Mouse (Mus musculus): ENCODE measurements around the gene Pex11g.

Gene Pex11g

DNA sequence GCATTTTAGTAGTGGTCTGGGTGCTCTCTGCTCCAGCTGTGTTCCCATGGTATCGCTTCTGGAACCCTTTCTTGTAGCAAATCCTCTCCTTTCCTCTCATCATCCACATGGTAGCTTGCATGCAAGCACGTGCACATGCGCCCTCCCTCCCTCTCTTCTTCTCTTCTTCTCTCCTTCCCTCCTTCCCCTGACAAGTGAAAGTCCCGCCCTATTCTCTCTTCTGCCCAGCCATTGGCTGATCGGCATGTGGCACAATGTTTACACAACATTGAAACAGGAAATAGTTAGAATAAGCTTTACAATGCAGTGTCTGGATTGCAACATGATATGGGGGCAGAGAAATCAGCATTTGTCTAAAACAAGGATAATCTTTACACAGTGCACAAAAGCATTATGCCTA lies 14.1 kb upstream of the Pex11g start:
- no peak for DNase-seq (ENCODE audit: low read depth, low spot score)

DNA sequence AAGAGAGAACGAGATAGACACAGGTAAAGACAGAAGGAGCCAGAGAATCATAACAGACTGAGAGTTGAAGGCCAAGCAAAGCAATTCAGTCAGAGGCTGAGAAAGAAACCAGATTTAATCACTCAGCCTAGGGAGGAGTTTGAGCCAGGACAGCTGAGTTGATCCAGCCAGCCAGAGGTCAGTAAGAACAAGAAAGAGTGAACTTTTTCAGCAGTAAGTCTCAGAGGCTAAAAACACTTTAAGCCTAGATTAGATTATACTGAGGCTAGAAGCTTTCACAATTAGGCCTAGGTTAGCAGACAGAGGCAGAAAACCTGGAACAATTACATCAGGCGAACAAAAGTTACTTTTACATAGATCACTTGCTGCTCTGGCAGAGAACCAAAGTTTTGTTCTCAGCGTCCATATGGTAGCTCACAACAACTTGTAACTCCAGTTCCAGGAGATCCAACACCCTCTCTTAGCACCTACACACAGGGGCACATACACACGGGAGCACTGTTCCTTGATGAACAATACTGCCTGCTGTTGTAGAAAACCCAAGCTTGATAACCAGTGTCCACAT lies 12.8 kb upstream of the Pex11g start:
- DNase-seq (ENCODE audit: low read depth, low spot score): no peak

DNA sequence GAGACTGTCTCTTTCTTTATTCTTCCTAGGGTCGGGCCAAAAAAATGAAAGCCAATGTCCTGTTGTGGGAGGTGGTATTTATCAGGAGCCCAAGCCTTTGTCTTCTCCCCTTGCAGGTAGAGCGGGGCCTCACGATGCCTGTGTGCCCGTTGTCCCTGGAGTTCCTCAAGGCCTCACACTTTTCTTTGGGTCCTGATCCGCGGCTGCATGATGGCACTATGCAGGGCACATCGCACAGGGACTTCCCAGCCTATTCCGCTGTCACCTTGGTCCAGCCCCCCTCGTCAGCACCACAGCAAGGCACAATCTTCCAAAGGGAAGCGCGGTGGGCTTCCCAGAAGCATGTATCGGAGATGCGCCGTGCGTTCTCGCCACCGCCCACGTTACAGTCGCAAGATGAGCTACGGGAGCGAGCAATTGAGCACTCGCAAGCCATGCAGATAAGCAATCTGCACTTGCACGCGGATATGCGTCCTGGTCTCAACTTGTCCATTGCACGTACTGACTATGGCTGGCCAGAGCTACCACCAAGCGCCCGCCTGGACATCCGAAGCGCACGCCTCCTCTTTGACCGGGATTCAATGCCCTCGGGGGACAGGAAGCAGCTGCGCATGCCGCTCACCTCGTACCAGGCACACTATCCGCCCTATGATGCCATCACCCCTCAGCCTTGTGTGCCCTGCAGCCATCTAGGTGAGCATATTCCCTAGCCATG lies 8.4 kb upstream of the Pex11g start:
- no peak for DNase-seq (ENCODE audit: low read depth, low spot score)

DNA sequence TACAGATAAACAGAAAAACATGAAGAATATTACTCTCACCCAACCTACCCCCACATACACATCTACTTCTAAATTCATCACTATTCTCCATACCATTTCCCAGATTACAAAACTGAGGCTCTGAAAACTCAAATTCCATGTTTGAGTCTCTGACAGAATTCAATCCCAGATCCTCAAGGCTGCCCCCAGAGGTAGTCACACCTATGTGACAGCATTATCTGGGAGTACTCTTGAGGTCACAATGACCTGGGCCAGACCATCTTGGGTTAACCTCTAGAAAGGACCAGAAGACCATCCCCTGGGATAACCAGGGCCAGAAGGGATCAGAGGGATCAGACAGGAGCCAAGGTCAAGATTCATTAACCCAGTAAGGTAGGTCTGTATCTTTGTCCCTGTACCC lies 3.1 kb upstream of the Pex11g start, which contains the start of gene Tex45:
Tex45 (plus strand) TSS at position 301 of the 400 bp plus-strand sequence.
- no peak for DNase-seq (ENCODE audit: low read depth, low spot score)

DNA sequence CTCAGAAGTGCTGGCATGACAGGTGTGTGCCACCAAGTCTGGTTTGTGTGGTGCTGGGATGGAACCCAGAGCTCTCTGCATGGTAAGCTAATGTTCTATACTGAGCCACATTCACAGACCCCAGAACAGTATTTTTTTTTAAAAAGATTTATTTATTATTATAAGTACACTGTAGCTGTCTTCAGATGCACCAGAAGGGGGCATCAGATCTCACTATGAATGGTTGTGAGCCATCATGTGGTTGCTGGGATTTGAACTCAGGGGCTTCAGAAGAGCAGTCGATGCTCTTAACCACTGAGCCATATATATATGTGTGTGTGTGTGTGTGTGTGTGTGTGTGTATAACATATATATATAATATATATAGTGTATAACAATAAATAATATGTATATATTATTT lies 1.4 kb upstream of the Pex11g start:
- no peak for DNase-seq (ENCODE audit: low read depth, low spot score)

DNA sequence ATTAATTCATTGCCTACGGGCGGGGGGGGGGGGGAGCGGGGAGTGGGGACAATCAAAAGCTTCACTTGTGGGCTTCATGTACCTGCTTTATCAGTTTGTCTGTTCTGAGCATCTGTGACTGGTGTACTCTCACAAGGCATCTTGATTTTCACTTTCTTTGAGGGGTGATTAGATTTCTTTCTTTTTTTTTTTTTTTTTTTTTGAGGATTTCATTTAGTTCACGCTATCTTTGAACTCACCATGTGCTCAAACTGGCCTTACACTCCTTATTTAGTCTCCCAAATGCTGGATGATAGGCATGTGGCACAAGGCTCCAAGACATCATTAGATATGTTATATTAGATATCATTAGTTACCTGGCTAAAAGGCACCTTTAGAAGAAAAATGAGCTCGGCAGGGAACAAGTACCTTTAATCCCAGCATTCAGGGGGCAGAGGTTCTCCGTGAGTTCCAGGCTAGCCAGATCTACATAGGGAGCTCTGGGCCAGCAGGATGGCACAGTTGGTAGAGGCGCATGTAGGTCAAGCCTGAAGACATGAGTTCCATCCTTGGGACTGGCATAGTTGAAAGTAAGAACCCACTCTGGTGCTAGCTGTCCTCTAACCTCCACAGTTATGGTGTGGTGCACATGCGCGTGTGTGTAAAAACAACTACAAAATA lies 536 bp upstream of the Pex11g start:
- DNase-seq (ENCODE audit: low read depth, low spot score): no peak

DNA sequence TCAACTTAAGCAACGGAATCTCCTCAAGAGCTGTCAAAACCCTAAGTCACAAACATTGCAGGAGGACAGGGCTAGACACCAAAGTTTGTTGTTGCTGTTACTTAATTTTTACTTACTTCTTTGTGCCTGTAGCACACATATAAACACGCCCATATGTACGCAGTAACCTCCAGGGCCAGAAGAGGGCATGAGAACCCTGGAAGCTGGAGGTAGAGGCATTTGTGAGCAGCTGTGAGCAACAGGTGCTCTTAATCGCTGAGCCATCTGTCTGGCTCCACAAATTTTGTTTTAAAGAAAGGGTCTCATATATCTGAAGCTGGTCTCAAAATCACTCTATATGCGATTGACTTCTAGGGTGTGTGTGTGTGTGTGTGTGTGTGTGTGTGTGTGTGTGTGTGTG lies 3.2 kb downstream of the Pex11g start:
- DNase-seq (ENCODE audit: low read depth, low spot score): peak; percentile 69

DNA sequence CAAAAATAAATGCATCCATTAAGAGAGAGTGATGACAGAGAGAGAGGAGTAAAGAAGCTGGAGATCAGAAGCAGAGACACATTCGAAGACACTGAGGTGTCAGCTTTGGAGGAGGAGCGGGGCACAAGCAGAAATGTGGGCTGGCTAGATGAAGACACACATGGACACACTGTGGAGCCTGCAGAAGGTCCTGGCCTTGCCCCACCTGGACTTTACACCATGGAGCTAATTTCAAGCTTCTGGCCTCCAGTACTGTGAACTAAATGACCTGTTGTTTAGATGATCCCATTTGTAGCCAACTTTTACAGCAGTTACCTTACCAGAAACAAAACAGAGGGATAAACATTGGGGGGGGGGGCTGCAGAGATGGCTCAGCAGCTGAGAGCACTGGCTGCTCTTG lies 4.2 kb downstream of the Pex11g start:
- no peak for DNase-seq (ENCODE audit: low read depth, low spot score)

DNA sequence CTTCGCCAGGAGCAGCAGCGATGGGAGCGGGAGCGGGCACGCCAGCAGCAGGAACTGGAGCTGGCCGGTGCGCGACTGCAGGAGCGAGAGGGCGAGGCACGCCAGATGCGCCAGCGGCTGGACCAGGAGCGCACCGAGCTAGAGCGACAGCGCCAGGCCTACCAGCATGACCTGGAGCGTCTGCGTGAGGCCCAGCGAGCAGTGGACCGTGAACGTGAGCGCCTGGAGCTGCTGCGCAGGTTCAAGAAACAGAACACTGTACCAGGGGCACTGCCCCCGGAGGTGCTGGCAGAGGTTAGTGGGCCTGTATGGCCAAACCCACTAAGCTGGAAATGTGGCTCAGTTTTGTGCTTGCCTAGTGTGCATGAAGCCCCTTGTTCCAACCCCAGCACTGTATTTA lies 15.5 kb downstream of the Pex11g start:
- DNase-seq (ENCODE audit: low read depth, low spot score): no peak

DNA sequence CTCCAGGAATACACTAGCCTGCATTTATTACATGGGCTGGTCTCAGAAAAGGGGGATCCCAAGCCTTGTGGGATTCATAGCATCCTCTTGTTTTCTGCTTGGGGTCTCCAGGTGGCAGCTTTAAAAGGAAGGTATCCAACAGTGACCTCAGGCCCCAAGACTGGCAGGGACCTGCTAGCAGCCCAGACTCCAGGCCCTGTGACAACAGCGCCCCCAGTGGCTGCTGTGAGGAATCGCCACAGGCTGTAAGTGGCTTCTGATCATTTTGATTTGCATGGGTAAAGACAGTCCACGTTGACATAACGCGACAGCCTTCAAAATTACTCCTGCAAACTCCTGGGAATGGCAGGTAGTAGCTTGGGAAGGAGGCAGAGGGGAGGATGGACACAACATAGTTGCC lies 16.8 kb downstream of the Pex11g start:
- peak; percentile 75 for DNase-seq (ENCODE audit: low read depth, low spot score)

DNA sequence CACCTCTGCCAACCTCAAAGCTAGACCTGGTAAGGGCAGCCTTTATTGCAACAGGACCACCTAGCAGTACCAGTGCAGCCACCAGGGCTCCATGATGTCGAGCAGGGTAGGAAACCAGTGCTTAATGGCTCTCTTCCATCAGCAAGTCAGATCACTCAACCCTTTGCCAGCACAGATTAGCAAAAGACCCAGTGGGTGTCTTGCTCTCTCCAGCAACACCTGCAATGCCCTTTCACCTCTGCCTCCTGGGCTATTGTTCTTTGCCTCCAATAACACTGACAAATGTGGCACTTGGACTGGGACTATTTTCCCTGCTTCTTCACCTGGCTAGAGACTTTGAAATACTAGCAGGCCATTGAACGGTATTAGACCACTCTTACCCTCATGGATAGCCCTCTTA lies 18.3 kb downstream of the Pex11g start:
- no peak for DNase-seq (ENCODE audit: low read depth, low spot score)

DNA sequence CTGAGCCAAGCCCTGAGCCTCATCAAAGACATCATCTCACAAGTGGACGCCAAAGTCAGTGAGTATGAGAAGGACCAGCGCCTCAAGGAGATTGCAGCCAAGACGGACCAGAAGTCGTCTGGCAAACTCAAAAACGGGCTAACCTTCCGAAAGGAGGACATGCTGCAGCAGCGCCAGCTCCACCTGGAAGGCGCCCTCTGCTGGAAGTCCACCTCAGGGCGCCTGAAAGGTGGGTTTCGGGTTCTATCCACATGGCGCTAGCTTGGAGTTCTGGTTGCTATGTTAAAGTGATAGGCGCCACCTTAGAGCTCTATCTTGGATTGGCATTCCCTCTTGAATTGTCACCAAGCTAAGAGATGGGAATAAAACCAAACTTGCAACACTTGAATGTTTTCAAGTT lies 28.0 kb downstream of the Pex11g start:
- DNase-seq (ENCODE audit: low read depth, low spot score): peak; percentile 64

DNA sequence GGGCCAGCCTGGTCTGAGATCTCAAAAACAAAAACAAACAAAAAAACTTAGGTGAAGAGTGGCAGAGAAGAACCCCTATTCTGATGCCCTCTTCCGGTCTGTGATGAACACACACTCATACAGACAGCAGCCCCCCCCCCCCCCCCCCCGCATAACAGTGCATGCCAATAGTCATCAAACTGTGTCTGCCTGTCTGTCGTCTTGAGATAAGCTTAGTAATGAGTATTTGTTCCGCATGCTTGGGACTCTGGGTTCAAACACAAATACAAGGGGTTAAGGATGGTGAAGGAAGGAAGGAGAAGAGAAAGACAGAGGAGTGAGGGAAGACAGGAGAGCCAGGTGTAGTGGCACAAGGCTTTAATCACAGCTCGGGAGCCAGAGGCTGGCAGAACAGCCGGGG lies 31.0 kb downstream of the Pex11g start:
- no peak for DNase-seq (ENCODE audit: low read depth, low spot score)

DNA sequence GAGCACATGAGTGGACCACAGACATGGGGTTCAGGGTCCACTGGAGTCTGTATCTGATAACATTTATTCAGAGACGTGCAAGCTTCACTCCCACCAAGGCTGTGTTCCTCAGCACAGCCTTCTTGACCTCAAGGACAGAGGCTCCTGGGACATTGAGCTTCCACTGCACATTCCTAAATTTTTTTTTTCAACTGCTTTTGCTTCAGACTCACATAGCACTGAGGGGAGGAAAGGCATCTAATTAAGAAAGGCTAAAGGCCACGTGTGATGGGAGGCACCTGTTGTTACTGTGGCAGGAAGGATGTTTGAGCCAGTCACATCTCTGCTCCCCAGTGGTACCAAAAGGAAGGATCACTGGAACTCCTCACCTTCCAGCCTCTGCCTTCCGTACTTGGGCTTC lies 36.4 kb downstream of the Pex11g start:
- no peak for DNase-seq (ENCODE audit: low read depth, low spot score)

DNA sequence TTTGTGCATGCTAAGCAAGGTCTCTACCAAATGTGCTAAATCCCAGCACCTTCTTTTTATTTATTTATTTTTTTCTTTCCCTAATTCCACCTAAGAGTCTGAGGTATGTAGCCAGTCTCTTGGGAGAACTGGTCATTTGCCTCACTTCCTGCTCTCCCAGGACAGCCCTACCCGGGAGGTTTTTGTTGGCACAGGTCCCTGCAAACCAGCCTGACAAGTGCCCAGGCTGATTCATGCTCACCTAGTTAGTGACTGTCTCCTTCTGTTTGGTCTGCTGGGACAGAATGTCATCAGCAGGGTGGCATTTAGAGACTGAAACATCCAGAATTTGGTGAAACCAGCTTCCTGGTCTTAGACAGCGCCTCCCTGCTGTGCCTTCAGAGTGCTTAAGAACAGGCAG lies 37.5 kb downstream of the Pex11g start:
- DNase-seq (ENCODE audit: low read depth, low spot score): peak; percentile 49

DNA sequence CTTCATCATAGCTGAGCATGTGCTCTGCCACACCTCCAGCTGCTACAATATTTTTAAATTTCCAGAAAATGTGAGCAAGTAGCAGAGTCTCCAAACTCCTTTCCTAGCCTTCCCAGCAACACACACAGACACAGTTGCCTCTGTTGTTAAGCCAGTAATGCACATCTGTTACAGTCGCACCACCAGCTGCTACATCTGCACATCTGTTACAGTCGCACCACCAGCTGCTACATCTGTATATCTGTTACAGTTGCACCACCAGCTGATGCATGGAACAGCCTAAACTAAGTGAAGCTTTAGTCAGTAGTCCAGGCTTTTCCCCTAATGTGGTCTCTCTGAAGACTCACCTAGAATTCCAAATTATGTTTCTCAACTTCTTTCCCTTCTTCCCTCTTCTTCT lies 39.1 kb downstream of the Pex11g start:
- no peak for DNase-seq (ENCODE audit: low read depth, low spot score)

DNA sequence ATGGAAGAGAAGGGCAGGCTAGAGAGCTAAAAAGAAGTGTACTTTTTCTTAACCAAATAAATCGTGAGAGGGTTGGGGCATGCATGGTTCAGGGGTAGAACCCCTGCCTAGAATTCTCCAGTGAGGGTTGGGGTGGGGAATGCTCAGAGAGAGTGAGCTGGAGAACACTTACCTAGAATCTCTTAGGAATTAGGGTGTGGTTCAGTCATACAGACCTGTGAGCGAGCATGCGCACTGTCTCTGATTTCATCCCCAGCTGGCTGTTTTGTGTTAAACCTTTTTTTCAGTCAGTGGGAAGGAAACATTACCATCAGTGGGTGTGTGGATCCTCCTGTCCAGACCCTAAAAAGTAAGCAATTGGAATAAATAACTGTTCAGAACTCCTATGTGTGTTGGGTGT lies 41.3 kb downstream of the Pex11g start:
- DNase-seq (ENCODE audit: low read depth, low spot score): peak; percentile 82

DNA sequence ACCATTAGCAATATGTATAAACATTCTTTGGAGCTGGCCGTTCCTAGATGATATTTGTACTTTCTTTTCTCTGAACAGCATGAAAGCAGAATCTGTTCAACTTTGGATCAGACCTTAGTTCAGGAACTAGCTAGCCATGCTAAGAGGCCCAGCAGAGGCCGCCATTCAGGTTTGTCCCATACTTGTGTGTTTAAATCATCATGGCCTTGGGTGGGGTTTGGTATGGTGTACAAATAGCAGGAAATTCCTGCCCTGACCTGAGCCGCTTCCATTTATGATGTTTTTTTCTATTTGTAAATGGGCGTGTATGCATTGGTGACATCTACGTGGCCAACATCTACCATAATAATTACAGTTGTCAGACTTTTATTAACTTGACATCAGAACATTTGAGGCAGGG lies 42.3 kb downstream of the Pex11g start:
- DNase-seq (ENCODE audit: low read depth, low spot score): no peak

DNA sequence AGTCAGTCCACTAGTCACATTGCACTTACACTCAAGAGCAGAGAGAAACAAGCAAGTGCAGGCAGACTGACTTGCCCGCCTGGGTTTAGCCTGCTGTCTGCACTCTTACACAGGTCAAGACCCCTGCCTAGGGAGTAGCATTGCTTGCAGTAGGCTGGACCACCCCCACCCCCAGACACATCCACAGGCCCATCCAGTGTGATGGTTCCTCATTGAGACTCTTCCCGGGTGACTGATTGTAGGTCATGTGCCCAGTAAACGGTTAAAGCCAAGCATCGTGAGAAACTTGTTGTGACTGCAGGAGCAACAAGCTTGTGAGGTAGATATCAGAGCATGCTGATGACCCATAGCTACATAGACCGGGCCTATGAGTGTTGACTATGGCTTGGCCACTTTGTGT lies 46.0 kb downstream of the Pex11g start:
- peak; percentile 41 for DNase-seq (ENCODE audit: low read depth, low spot score)

DNA sequence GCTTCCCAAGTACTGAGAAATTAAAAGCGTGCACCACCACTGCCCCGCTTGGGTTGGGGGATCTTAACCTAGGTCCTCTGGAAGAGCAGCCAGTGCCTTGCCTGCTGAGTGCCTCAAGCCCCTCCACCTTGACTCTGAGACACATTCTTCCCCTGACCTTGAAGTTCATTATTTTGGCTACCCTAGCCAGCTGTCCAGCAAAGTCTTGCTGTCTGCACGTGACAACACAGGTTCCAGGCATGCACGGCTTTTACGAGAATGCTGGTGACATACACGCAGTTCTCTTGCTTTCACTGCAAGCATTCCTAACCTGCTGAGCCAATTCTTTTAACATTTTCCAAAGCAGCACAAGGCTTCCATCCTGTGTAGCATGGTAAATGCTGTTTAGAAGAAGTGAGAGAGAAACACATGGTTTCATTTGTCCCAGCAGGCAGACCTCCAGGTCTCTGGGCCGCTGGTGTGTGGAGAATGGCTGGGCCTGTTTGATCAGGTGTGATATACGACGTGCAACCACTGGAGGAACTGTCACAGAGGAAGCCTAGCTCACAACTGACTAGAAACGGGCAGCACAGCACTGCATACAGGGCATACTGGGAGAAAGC lies 47.3 kb downstream of the Pex11g start:
- peak; percentile 55 for DNase-seq (ENCODE audit: low read depth, low spot score)

DNA sequence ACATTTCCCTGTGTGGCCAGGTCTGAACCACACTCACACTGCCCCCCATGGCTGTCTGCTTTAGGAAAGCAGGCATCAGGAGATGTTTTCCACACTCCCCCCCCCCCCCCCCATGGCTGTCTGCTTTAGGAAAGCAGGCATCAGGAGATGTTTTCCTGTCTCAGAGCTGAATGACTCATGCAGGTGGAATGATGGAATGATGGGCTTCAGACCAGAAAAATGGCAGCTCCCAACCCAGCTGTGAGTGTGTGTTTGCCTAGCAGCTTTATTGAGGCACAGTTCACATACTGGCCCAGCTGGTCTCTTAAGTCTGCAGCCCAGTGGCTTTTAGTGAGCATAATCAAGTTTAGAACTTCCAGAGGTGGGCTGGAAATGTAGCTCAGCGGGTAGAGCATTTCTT lies 49.4 kb downstream of the Pex11g start:
- DNase-seq (ENCODE audit: low read depth, low spot score): peak; percentile 84

DNA sequence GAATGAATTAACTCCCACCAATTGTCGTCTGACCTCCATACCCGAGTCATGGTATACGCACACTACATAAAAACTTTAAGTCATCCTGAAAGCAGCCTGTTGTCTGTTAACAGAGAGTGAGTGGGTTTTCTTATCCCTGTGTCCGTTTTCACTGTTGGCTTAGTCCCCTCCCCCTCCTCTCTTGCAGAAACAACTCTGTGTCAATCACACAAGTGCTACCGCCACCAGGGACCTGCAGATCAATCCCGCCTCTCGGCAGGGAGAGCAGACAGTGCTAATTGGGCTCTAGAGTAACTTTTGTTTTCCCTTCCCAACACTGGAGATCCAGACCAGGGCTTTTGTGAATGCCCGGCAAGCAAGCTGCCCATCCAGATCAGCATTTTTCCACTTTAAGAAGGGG lies 50.0 kb downstream of the Pex11g start:
- DNase-seq (ENCODE audit: low read depth, low spot score): peak; percentile 90

DNA sequence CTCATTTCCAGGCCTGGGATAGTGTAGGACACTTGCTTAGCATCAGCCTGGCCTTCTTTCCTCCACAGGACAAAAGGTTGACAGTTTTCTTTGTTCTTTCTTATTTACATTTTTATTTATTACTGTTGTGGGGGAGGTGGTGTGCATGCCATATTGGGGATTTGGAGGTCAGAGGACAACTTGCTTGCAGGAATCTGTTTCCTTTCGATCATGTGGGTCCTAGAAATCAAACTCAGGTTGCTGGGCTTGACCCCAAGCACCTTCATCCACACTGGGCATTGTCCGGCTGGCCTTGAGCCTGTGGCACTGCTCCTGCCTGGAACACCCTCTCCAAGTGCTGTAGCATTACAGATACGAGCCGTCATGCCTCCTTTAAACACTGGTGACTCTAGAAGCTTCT lies 50.6 kb downstream of the Pex11g start:
- peak; percentile 87 for DNase-seq (ENCODE audit: low read depth, low spot score)

Data from R1 (cell line).